Mouse (Mus musculus): ENCODE measurements around the gene Ctse. TPM values are rescaled to one million over a fixed set of nuclear protein-coding genes. Genes with fewer than 3 reads are reported as not detected.
A peak's percentile ranks its signal among the peaks of the same experiment; 100 is the strongest.

The Ctse gene
- polyA plus RNA-seq (2016; fragmentation: Nextera tagmentation; extraction: Ambion mirVana), result not detected in 2 replicates

DNA sequence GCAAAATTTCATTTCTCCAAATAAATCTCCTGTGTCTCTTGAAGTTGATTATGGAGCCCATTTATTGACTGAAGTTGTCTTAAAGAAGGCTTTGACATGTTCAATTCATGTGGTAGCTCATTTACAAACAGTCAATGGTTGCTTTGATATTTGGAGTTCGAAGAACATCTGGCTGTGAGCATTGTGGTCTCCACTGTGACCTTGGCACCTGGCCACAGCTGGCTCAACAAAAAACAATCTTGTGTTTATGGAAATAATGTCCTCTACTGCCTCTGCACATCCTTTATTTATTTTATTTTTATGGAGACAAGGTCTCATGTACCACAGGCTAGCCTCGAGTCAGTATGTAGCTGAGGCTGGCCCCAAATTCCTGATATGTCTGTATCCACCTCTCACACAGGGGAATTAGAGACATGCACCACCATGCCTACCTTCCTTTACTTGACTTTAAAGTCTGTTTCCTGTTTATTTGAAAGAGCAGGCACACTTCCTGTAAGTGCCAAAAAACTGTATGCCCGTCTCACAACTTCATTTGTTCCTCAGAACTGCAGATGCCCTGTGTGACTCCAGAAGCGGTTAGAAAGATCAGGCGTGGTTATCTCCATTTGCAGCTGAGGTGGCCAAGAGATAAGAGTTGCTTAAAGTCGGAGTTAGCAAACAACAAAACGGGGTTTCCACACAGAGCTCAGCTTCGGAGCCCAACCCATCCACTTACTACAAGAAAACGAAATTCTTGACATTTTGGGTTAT, at the start of gene Ctse:
TSS of gene Ctse (plus strand) at position 516 of the 750 bp plus-strand sequence.
- H3K36me3 ChIP-seq (replicated peaks), result no peaks in the 10 kb centered on the region
- H3K27me3 ChIP-seq, result no peaks in the 10 kb centered on the region
- H3K27ac ChIP-seq, result no peak within 1 kb of the TSS
- H3K9ac ChIP-seq, result no peak within 1 kb of the TSS
- no peaks in the 10 kb centered on the region for H3K4me1 ChIP-seq
- ATAC-seq (ENCODE audit: low FRiP score), result no peak
- H3K9me3 ChIP-seq, result no peaks in the 10 kb centered on the region
- 83% methylated on average over 9 of the region's 9 CpGs for WGBS
- no peak within 1 kb of the TSS for H3K4me2 ChIP-seq
- H3K4me3 ChIP-seq (replicated peaks), result no peak within 1 kb of the TSS

- ATAC-seq (ENCODE audit: low FRiP score), result no peak
- H3K4me3 ChIP-seq (replicated peaks), result no peak within 1 kb of the TSS
- WGBS, result 58% methylated on average over 12 of the region's 12 CpGs
Measured at GRCm38 (mm10) chr1:131598905-131599304, 39.2 kb upstream of the Ctse start, which contains the start of gene Avpr1b. Avpr1b (plus strand) TSS chr1:131599239.

GRCm38 (mm10) chr1:131600314-131600713, 37.8 kb upstream of the Ctse start:
- WGBS, result 32% methylated on average over 11 of the region's 11 CpGs
- Histone ChIP-seq H3K4me3 (replicated peaks) (no peak overlapping the region), H3K36me3 (replicated peaks) (no peaks in the 10 kb centered on the region), H3K4me1 (no peaks in the 10 kb centered on the region), H3K27me3 (peaks cover 10% of the 10 kb centered on the region; the same call in 1 of the 2 replicates), H3K9me3 (no peaks in the 10 kb centered on the region), H3K27ac (no peak overlapping the region), H3K9ac (no peak overlapping the region), H3K4me2 (no peak overlapping the region)
- no peak for ATAC-seq (ENCODE audit: low FRiP score)

More at GRCm38 (mm10) chr1:131598905-131599304, 39.2 kb upstream of the Ctse start, which contains the start of gene Avpr1b:
- Histone ChIP-seq H3K4me2 (no peak within 1 kb of the TSS), H3K36me3 (replicated peaks) (no peaks in the 10 kb centered on the region), H3K9me3 (no peaks in the 10 kb centered on the region), H3K4me1 (no peaks in the 10 kb centered on the region), H3K27me3 (peaks cover 10% of the 10 kb centered on the region; the same call in 1 of the 2 replicates), H3K9ac (no peak within 1 kb of the TSS), H3K27ac (no peak within 1 kb of the TSS)

DNA sequence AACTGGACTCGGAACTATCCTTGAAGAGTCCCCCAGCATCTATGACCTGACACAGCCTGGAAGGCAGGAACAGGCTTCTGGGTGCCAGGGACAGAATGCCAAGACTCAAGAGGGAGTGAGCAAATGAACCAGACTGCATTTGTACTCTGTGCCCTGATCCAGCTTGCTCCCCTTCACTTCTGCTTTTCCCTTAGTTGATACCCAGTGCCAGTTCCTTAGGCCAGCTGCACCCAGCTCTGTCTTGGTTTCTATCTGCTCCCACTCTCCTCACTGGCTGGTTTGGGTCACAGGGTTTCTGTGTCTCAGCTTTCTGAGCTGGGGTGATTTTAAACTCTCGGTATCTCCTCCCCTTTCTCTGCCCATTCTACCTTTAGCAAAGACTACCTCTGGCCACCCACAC, 31.4 kb upstream of the Ctse start:
- no peak for ATAC-seq (ENCODE audit: low FRiP score)
- H3K4me3 ChIP-seq (replicated peaks), result no peak overlapping the region
- H3K27ac ChIP-seq, result no peak overlapping the region
- no peaks in the 10 kb centered on the region for H3K27me3 ChIP-seq
- H3K4me1 ChIP-seq, result no peaks in the 10 kb centered on the region
- no peaks in the 10 kb centered on the region for H3K36me3 ChIP-seq (replicated peaks)
- H3K9ac ChIP-seq, result no peak overlapping the region
- no peak overlapping the region for H3K4me2 ChIP-seq
- WGBS, result 95% methylated on average over 2 of the region's 2 CpGs
- H3K9me3 ChIP-seq, result no peaks in the 10 kb centered on the region

- 66% methylated on average over 4 of the region's 4 CpGs for WGBS
- Histone ChIP-seq H3K4me3 (replicated peaks) (no peak overlapping the region), H3K4me2 (no peak overlapping the region), H3K27ac (no peak overlapping the region), H3K9me3 (no peaks in the 10 kb centered on the region), H3K4me1 (no peaks in the 10 kb centered on the region), H3K27me3 (no peaks in the 10 kb centered on the region), H3K9ac (no peak overlapping the region), H3K36me3 (replicated peaks) (no peaks in the 10 kb centered on the region)
- ATAC-seq (ENCODE audit: low FRiP score), result no peak
Measured at GRCm38 (mm10) chr1:131612556-131613155, 25.4 kb upstream of the Ctse start.

DNA sequence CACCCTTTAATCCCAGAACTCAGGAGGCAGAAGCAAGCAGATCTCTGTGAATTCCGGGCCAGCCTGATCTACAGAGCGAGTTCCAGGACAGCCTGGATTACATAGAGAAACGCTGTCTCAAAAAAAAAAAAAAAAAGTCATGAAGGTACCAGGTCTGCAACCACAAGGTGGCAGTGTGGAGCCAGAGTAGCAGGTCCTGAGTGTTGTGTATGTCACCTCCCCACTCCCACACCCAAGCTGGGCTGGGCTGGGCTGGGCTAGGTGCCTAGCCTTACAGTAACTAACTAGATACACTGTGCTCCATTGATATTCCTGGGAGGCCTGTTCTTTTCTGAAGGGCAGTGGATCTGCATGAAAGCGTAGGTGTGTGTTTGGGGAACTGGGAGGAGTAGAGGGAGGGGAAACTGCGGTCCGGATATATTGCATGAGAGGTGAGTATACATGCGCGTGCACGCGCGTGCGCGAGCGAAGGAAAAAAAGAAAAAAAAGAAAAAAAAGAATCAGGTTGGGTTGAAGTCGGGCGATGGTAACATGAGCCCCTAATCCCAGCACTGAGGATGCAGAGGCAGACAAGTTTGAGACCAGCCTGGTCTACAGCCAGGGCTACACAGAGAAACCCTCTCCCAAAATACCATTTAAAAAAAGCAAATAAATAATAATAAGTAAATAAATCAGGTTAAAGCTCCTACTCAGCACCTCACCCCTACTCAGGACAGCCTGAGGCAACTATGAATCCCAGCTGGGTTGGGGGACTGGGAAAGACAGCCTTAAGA, 24.6 kb upstream of the Ctse start:
- ATAC-seq (ENCODE audit: low FRiP score), result 0 out of 2 replicates have a peak, but pooled peaks have one; percentile 51
- Histone ChIP-seq H3K4me3 (replicated peaks) (no peak overlapping the region), H3K9ac (no peak overlapping the region), H3K9me3 (no peaks in the 10 kb centered on the region), H3K27me3 (no peaks in the 10 kb centered on the region), H3K27ac (no peak overlapping the region), H3K36me3 (replicated peaks) (no peaks in the 10 kb centered on the region), H3K4me2 (no peak overlapping the region), H3K4me1 (no peaks in the 10 kb centered on the region)
- 84% methylated on average over 16 of the region's 16 CpGs for WGBS

DNA sequence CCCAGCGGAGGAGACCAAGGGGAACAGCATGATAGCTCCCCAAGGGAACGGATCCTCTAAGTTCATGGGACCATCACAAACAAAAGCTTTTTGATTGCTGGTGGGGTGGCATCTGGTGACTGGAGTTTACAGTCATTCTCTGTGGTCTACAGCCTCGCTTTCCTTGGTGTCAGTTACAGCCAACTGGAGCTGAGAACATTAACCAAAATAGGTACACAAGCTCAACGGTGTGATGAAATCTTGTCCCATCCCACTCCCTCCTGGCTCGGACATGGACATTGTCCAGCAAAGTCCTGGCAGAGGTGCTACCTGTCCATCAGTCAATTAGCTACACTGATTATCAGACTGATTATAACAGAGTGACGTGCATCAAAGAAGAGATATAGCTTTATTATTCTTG, 23.5 kb upstream of the Ctse start:
- no peak for ATAC-seq (ENCODE audit: low FRiP score)
- H3K36me3 ChIP-seq (replicated peaks), result no peaks in the 10 kb centered on the region
- H3K9me3 ChIP-seq, result no peaks in the 10 kb centered on the region
- H3K27ac ChIP-seq, result no peak overlapping the region
- H3K4me3 ChIP-seq (replicated peaks), result no peak overlapping the region
- H3K27me3 ChIP-seq, result no peaks in the 10 kb centered on the region
- H3K9ac ChIP-seq, result no peak overlapping the region
- no peak overlapping the region for H3K4me2 ChIP-seq
- 90% methylated on average over 6 of the region's 6 CpGs for WGBS
- H3K4me1 ChIP-seq, result no peaks in the 10 kb centered on the region

GRCm38 (mm10) chr1:131616131-131616530, 22.0 kb upstream of the Ctse start:
- Histone ChIP-seq H3K9me3 (no peaks in the 10 kb centered on the region), H3K9ac (no peak overlapping the region), H3K4me3 (replicated peaks) (no peak overlapping the region), H3K36me3 (replicated peaks) (no peaks in the 10 kb centered on the region), H3K27me3 (no peaks in the 10 kb centered on the region), H3K4me1 (no peaks in the 10 kb centered on the region), H3K4me2 (no peak overlapping the region), H3K27ac (no peak overlapping the region)
- no peak for ATAC-seq (ENCODE audit: low FRiP score)
- WGBS, result 68% methylated on average over 1 of the region's 1 CpGs

DNA sequence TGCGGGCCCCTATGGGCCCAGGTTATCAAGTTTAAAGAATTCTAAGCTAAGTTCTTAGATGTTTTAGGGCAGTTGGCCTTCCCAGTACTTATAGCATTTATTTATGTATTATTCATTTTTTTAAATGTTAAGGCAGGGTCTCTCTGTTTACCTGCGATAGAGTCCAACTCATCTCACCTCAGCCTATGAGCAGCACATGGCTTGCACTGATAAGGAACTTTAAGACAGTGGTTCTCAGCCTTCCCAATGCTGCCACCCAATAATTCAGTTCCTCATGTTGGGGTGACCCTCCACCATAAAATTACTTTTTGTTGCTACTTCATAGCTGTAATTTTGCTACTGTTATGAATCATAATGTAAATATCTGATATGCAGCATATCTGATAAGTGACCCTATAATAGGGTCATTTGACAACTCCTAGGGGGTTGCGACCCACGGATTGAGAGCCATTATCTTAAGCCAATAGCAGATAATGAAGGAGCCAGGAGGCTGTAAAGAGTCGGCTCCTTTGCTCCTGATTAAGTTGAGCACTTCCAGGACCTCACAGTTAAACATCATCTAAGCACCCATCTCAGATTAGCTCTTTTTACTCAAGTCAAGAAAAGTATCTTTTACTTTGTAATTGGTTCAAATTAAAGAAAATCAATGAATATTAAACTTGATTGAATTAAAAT, 21.4 kb upstream of the Ctse start:
- 79% methylated on average over 5 of the region's 5 CpGs for WGBS
- H3K27me3 ChIP-seq, result no peaks in the 10 kb centered on the region
- H3K27ac ChIP-seq, result no peak overlapping the region
- no peak overlapping the region for H3K4me3 ChIP-seq (replicated peaks)
- H3K9ac ChIP-seq, result no peak overlapping the region
- H3K36me3 ChIP-seq (replicated peaks), result no peaks in the 10 kb centered on the region
- H3K4me1 ChIP-seq, result no peaks in the 10 kb centered on the region
- ATAC-seq (ENCODE audit: low FRiP score), result no peak
- no peaks in the 10 kb centered on the region for H3K9me3 ChIP-seq
- no peak overlapping the region for H3K4me2 ChIP-seq

DNA sequence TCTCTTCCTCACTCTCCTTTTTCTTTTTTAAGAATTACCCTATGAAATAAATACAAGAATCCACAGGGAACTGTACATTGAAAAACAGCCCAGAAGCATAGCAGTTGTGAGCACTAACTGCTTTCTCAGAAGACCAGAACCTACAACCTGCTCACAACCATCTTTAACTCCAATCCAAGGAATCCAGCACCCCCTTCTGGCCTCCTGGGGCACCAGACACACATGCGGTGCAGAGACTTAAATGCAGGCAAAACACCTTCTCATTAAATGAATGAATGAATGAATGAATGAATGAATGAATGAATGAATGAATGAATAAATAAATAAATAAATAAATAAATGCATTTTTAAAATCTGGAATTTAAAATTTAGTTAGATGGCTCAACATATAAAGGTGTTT, 19.5 kb upstream of the Ctse start:
- no peaks in the 10 kb centered on the region for H3K9me3 ChIP-seq
- no peak overlapping the region for H3K27ac ChIP-seq
- H3K27me3 ChIP-seq, result no peaks in the 10 kb centered on the region
- 88% methylated on average over 1 of the region's 1 CpGs for WGBS
- no peak overlapping the region for H3K4me3 ChIP-seq (replicated peaks)
- no peak for ATAC-seq (ENCODE audit: low FRiP score)
- no peaks in the 10 kb centered on the region for H3K36me3 ChIP-seq (replicated peaks)
- no peaks in the 10 kb centered on the region for H3K4me1 ChIP-seq
- no peak overlapping the region for H3K4me2 ChIP-seq
- H3K9ac ChIP-seq, result no peak overlapping the region

GRCm38 (mm10) chr1:131619348-131619747, 18.8 kb upstream of the Ctse start:
- no peak overlapping the region for H3K4me2 ChIP-seq
- H3K27ac ChIP-seq, result no peak overlapping the region
- H3K9ac ChIP-seq, result no peak overlapping the region
- no peak for ATAC-seq (ENCODE audit: low FRiP score)
- no peak overlapping the region for H3K4me3 ChIP-seq (replicated peaks)
- no peaks in the 10 kb centered on the region for H3K36me3 ChIP-seq (replicated peaks)
- H3K9me3 ChIP-seq, result no peaks in the 10 kb centered on the region
- H3K27me3 ChIP-seq, result no peaks in the 10 kb centered on the region
- H3K4me1 ChIP-seq, result no peaks in the 10 kb centered on the region
- 95% methylated on average over 7 of the region's 7 CpGs for WGBS

DNA sequence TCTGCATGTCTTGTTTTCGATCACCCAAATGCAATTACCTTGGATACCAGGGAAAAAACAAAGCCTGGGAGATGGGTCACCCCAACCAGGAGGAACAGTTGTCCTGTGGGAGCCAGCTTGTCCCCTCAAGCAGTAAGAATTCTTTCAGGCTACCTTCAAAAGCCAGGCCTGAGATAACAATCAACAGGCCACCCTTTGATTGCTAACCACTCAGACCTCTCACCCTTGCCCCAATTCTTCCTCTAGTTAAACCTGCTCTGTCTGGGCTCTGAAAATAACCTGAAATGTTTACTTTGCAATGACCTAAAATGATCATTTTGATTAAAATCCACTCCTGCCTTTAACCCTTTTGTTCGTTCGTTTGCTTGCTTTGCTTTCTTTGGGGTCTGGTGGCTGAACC, 14.5 kb upstream of the Ctse start:
- 93% methylated on average over 3 of the region's 3 CpGs for WGBS
- H3K4me3 ChIP-seq (replicated peaks), result no peak overlapping the region
- no peaks in the 10 kb centered on the region for H3K27me3 ChIP-seq
- no peaks in the 10 kb centered on the region for H3K36me3 ChIP-seq (replicated peaks)
- H3K9me3 ChIP-seq, result no peaks in the 10 kb centered on the region
- no peak overlapping the region for H3K27ac ChIP-seq
- no peaks in the 10 kb centered on the region for H3K4me1 ChIP-seq
- no peak overlapping the region for H3K4me2 ChIP-seq
- no peak overlapping the region for H3K9ac ChIP-seq
- ATAC-seq (ENCODE audit: low FRiP score), result no peak

Measured in forebrain, embryonic 12.5 days (tissue).